Mouse (Mus musculus): Measurements from ENCODE around the gene Ankrd39.

Gene Ankrd39

DNA sequence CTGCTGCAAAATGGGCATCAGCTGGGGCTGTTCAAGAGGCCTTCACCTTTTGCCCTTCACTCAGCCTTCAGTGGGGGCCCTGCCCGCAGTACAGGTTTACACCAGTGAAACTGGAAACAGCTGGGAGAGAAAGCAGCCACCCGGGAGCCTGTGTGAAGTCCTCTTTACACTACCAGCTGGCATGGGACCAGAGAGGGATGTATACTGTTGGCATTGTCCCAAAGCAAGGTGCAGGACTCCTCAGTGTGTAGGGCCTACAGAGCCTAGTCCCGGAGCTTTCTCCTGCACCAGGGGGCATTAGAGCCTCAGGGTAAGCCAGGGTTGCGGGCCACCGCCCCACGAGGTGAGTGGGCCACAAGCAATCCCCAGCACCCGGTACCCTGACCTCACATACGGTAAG, 16.8 kb downstream of the Ankrd39 start:
- no peak for DNase-seq (ENCODE audit: low spot score in 2 of 2)

DNA sequence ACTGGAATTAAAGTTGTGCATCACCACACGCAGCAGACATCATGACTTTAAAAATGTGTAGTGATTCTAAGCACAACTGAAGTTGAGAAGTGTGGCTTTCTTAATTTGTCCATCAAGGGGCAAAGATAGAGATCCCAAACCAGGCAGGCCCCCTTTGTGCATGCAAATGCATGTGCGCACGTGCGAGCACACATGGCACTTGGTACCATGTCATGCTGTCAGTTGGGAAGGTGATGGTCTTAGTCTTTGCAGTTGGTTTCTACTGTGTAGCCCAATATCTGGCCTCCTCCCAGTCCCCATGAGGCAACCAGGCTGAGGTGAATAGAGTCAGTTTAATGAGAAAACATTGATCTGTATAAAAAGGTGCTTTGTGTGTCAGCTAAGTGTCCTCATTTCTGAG, 17.4 kb downstream of the Ankrd39 start:
- no peak for DNase-seq (ENCODE audit: low spot score in 2 of 2)

DNA sequence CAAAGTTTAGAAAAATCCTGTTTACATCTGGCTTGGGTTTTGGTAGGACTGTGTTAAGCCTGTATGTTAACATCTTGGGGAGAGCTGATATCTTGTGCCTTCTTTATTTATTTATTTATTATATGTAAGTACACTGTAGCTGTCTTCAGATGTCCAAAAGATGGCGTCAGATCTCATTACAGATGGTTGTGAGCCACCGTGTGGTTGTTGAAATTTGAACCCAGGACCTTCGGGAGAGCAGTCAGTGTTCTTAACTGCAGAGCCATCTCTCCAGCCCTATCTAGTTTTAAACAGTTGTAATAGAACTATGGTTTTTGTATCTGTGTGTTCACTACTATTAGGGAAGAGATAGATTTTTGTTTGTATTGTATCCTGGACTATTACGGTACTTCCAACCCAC, 18.0 kb downstream of the Ankrd39 start:
- DNase-seq (ENCODE audit: low spot score in 2 of 2), result no peak

DNA sequence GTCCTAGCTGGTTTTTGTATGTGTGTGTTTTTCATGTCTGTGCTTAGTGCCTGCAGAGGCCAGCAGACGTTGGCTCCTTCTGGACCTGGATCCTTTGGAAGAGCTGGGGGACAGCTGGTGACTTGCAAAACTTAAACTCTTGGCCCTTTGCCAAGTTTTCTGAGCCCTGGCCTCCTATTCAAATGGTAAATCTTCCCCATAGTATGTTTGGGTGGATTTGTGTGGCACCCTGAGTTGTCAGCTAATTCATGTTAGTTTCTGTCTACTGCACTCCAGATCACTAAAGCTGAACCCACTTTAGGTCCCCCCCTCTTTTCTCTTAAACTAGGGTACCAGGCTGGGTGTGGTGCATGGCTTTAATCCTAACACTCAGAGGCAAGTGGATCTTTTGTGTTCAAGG, 18.9 kb downstream of the Ankrd39 start:
- no peak for DNase-seq (ENCODE audit: low spot score in 2 of 2)

DNA sequence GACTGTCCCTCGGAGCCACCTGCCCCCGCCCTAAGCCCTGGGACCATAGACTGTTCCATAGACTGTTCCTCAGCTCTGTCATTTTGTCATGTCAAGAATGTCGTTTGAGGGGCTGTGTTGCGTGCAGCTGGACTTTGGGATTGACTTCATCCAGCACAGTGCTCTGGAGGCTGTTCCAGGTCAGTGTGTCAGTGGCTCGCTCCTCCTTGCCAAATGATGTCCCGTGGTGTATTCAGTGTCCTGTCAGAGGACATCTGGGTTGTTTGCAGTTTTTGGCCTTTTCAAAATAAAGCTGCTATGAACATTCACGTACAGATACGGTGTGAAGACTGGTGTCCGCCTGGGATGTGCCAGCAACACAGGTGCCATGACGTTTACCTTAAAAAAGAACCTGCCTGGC, 20.3 kb downstream of the Ankrd39 start:
- no peak for DNase-seq (ENCODE audit: low spot score in 2 of 2)

DNA sequence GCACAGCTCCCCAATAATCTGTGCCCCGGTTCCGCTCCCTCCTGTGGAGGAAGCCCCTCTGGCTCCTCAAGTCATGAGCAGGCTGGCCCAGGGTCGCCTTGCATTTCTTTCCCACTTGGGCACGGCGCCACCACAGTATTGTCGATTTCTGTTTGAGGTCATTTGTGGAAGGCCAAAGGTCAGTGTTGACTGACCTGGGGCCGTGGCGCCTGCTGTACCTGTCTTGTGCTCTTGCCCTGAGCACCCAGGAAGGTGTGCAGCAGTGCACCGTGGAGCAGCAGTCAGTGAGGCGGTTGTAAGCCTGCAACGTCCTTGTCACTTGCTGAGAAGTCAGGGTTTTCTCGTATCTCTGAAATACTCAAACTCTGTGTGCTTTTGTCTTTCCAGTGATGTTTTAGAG, 21.5 kb downstream of the Ankrd39 start:
- DNase-seq (ENCODE audit: low spot score in 2 of 2), result no peak

DNA sequence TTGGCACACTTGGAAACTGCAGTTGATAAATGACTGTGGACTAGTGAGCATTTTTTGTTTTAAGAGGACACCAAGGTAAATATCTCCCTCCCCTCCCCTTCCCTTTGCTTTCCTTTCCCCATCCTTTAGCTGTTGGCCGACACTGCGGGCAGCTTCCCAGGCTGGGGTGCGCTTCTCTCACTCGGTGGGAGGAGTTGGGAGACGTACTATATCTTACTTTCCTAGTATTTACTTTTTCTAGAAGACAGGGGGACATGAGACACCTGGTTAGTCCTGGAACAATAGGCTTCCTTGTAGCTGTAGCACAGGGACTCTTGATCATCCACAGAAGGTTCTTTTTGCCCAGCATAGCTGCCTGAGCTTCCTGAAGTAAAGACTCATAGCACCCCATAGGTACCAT, 23.2 kb downstream of the Ankrd39 start:
- DNase-seq (ENCODE audit: low spot score in 2 of 2), result no peak

DNA sequence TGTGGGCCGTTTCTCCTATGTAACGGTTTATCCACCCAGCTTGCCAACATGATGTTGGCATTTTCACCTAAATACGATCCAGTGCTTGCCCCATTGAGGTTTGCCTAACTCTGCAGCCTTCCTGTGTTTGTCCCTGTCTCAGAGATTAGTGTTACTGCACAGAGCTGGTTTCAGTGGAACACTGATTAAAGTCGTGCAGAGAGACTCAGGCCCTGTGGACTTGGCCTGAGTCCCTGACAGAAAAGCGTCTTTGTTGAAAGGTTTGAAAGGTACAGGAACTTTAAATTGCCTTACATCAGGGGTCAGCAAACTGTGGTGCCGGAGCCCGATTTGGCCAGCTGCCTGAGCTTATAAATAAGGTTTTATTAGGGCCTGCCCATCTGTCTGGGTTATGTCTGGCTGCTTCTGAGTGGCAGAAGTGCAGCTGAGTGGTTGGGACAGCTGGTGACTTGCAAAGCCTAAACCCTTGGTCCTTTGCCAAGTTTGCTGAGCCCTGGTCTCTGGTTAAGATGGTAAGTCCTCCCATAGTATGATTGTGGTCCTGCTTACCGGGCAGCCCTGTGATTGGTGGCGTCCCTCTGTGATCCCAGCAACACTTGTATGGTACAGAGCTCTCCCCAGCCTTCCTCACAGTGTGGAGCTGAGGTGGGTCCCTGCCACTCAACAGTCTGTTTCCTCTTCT, 23.8 kb downstream of the Ankrd39 start:
- no peak for DNase-seq (ENCODE audit: low spot score in 2 of 2)

DNA sequence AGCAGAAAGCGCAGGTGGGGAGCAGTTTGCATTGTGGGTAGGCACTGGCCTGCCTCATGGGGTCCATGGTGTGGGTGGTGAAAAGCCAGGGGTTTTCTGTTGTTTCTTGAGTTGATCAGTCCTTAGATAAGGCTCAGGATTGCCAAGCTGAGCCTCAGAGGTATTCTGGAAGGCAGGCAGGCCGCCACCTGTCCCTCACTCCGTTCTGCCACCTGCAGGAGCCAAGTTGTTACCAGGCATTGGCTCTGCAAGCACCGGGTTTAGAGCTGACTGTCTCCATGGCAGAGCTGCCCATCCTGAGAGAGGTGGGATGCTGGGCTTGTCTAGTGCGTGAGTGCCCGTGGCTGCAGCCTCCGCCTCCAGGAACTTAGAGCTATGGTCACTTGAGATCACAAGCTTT, 25.0 kb downstream of the Ankrd39 start:
- no peak for DNase-seq (ENCODE audit: low spot score in 2 of 2)

DNA sequence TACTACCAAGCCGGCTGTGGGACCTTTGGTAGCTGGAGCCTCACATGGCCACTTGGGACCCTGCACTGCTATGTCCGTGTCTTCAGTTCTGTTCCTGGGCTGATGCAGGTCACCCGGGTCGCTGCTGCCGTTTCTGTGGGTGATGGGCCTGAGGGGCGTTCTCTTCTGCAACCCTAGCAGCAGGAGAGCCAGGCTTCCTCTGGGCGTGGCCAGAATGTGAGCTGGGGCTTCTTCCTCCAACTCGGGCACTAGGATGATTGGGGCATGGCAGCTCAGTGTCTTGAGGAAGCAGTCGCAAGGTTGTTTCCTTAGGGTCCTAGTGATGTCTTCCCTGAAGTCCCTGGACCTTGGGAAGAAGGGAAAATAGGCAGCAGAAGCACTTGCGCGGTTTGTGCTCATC, 27.6 kb downstream of the Ankrd39 start:
- DNase-seq (ENCODE audit: low spot score in 2 of 2), result no peak

DNA sequence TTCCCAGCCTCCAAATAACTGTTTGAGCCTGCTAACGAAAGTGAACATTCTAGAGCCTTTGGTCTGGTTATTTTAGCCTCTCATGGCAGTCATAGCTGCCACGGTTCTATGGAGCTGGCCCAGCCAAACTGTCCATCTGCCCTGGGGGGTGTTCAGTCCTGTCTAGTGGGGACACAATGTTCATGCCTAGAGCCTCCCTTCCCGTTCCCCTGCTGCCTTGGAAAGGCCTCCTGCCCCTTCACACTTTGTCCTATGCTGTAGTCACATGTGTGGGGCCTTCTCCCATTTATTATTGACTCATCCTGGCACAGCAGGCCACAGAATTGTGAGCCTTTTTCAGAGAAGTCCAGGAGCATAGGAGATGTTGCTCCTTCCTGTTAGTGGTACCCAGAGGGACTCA, 29.0 kb downstream of the Ankrd39 start:
- DNase-seq (ENCODE audit: low spot score in 2 of 2), result no peak

DNA sequence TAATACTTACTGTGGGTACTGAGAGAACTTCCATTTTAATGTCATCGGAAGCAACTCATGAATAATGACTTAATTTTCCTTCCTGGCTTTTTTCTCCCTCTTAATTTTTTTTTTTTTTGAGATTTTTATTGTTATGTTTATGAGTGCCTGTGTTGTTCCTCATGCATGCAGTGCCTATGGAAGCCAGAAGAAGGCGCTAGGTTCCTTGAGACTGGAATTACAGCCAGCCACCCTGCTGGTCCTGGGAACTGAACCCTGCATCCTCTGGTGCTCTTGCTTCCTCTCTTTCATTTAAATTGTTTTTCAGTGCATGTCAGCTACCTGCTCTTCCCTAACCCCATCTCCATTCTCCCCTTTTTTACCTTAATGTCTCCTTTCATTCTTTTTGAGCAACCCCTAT, 33.5 kb downstream of the Ankrd39 start:
- DNase-seq (ENCODE audit: low spot score in 2 of 2), result no peak

DNA sequence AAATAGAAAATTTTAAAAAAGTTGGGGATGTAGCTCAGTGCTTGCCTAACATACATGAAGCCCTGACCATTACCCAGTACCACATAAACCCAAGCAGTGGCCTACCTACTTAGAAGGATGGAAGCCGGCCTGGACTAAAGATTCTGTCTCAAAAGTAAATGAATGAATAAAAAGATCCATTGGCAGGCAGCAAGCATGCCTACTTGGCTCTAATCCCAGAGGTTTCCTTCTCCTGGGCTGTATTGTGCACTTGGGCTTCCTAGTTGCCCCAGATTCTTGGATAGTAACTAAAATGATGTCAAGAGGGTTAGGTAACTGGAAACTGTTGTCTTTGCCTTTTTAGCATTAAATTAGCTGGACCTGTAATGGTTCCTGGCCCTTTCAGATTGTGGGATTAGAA, 33.9 kb downstream of the Ankrd39 start:
- no peak for DNase-seq (ENCODE audit: low spot score in 2 of 2)

DNA sequence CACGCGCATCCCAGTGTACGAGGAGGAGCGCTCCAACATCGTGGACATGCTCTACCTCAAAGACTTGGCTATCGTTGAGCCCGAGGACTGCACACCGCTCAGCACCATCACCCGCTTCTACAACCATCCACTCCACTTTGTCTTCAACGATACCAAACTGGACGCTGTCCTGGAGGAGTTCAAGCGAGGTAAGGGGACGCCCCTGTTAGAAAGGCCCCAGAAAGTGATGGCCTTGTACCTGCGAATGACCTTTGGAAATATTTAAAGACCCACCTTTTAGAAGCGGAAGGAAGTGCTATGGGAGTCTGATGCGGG, 34.3 kb downstream of the Ankrd39 start:
- no peak for DNase-seq (ENCODE audit: low spot score in 2 of 2)

DNA sequence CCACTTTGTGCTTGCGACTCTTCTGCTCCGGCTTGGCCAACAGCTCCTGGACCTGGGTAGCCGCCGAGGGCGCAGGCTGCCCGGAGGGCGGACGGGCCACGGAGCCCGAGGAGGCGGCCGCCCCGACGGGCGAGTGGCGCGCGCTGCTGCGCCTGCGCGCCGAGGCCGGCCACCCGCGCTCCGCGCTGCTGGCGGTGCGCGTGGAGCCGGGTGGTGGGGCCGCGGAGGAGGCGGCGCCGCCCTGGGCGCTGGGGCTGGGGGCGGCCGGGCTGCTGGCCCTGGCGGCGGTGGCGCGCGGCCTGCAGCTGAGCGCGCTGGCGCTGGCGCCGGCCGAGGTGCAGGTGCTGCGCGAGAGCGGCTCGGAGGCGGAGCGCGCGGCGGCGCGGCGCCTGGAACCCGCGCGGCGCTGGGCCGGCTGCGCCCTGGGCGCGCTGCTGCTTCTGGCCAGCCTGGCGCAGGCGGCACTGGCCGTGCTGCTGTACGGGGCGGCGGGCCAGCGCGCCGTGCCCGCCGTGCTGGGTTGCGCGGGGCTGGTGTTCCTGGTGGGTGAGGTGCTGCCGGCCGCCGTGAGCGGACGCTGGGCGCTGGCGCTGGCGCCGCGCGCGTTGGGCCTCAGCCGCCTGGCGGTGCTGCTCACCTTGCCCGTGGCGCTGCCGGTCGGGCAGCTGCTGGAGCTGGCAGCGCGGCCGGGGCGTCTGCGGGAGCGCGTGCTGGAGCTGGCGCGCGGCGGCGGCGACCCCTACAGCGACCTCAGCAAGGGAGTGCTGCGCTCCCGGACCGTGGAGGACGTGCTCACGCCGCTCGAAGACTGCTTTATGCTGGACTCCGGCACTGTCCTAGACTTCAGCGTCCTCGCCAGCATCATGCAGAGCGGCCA, 34.9 kb downstream of the Ankrd39 start:
- peak in 1 of 2 experiments; percentile 37 for DNase-seq (ENCODE audit: low spot score in 2 of 2)

DNA sequence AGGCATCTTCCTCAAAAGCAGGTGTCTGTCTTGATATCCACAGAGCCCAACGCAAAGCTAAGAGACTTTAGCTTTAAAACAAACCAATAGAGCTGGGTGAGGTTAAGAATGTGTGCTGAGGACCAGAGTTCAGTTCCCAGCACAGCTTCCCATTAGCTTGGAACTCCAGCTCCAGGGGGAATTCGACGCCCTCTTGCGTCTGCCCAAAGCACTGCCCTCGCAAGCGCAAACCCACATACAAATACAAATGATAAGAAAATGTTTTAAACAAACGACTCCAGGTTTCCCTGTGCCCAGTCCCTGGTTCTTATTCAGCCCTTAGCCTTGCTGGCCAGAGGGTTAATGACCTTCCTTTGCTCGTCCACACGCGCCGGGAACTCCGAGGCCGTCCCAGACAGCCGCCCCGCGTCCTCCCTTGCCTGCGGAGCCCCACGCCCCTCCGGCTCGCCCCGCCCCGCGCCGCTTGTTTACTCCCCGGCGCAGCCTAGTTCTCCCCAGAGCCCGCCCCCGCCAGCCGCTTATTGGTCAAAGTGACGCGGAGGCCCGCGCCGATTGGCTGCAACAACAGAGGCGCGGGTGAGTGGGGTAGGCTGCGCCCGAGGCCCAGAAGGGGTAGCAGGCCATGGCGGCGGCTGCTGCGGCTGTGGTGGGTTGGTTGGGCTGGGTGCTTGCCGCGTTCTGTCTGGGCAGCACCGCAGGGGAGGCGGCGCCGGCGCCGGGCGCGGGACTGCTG, 35.8 kb downstream of the Ankrd39 start, which contains the start of gene Cnnm3:
Cnnm3 (plus strand) TSS at position 579 of the 733 bp plus-strand sequence.
- peak; percentile 100 for DNase-seq (ENCODE audit: low spot score in 2 of 2)

DNA sequence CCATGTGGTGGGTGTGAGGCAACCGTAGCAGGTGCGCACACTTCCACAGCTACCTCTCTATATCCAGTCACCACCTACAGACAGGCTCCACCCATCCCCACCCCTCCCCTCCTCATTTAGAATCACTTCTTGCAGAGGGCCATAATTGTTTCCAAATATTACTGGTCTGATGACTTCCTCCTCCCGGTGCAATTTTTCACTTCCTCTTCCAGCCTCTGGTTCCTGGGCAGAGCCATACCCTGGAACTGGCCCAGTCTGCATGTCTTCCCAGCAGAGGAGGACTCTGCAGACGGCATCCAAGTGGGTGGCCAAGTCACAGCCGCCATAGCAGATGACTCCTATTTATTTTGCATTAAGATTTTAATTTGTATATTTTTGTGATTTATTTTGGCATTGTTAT, 39.0 kb downstream of the Ankrd39 start:
- DNase-seq (ENCODE audit: low spot score in 2 of 2), result no peak

DNA sequence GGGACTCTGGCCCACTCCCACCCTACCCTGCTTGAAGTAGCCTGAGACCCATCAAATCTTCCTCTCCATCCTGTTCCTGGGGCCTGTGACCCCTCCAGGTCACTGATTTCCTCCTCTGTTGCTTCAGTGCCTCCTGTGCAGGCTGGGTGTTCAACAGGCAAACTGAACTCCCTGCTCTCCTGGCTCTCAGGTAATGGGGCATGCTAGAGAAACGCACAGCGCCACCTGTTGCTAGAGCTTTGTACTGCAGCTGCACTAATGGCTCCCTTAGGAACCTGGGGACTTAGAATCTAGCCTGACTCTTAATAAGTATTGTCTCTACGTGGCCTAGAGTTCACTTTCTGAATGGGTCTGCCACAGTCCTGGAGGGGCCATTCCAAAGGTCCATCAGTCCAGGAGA, 46.0 kb downstream of the Ankrd39 start:
- DNase-seq (ENCODE audit: low spot score in 2 of 2), result peak; percentile 55 to 71

DNA sequence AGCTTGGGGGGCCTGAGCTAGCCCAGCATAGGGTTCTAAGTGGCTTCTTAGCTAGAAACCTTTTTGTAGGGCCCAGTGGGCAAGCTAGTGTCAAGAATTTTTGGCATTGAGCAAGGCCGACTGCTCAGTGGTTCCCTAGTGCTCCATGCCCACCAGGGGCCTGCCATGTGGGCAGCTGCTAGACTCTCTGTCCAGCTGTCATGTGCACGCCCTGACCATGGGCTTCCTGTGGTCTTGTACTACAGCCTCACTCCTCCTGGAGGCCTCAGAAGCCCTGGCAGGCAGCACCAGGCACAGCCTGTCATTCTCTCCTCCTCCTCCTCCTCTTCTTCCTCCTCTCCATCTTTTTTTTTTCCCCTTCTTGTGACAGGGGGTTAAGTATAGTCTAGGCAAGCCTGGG, 49.9 kb downstream of the Ankrd39 start:
- no peak for DNase-seq (ENCODE audit: low spot score in 2 of 2)

DNA sequence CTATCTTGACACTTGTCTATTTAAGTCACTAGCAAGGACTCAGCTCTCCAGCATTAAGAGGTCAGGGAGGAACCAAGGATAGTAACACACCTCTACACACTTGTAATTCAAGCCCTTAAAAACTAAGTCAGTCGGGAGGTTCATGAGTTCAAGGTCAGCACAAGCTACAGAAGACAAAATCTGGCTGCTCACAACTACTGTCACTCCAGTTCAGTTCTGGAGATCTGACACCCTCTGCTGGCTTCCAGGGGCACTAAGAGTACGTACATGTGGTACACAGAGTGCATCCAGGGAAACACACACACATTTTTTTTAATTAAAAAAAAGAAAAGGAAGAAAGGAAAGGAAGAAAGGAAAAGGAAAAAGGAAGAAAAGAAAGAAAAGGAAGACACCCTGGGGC, 50.5 kb downstream of the Ankrd39 start:
- no peak for DNase-seq (ENCODE audit: low spot score in 2 of 2)

DNA sequence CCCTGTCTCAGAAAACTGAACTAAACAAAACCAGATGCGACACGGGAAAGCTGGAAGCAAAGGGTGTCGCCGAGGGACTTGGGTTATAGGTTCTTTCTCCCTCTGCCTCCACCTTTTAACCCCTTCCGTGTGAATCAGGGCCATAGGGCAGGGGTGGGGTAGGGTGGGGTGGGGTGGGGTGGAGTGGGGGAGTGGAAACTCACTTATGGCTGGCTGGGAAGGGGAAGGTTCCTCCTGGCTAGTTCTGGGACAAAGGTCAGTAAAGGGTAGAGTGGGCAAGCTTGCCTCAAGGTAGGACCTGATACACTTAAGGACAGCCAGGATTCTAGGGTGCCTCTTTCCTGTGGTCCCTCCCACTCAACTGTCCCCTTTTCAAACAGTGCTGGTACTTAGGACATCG, 53.9 kb downstream of the Ankrd39 start:
- DNase-seq (ENCODE audit: low spot score in 2 of 2), result no peak

DNA sequence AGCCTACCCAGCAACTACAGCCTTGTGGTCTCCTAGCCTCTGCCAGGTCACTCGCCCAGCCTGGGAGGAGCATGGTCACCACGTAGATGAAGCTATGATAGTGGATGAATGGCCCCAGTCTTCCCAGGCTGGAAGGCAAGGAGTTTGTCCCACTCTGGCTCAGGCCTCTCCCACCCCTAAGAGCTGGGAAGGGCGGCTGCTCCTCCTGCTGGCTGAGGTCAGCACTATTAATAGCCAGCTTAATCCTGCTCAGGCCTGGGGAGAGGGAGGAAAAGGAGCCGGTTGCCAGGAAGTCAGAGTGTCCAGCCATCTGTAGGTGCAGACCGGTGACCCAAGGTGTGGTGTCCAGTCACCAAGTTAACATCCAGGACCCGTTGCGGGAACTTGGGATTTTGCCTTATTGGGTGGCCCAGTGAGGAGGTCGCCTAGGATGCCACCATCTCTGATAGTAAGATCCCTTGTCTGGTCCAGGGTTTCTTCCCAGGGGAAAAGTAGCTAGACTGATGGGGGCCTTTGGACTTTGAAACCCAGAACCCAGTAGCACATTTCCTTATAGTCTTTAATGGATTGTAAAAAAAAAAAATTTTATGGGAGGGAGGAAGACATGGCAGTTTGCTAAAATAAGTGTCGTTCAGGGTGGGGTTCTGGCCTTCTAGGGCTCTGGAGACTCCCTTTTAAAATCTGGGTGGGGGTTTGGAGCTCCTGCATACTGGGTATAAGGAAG, 54.7 kb downstream of the Ankrd39 start:
- no peak for DNase-seq (ENCODE audit: low spot score in 2 of 2)
